21 mouse cellular contexts compared by ENCODE assay signal in genomic region chr10:34091888-34092287, GRCm38 (mm10). TPM values are rescaled to one million over a fixed set of nuclear protein-coding genes. Genes with fewer than 3 reads are reported as not detected.
DNase-seq lines count a peak whose midpoint lies in the region; ATAC-seq and TF ChIP-seq lines count a peak whose summit lies in the region.
"Had no signal": no experiment of that assay in that cellular context is flagged by ENCODE, and none has a peak within 500 bp of the region (broad histone marks: within the 10 kb centered on the region; RNA-seq: fewer than 3 reads in every experiment).

No protein-coding gene starts in this region.

- DNase-seq in forebrain, embryonic 11.5 days (ENCODE audit: low spot score), result no peak
- DNase-seq in 3T3-L1 (ENCODE audit: low read depth, low spot score), result peak; percentile 34
- peak; percentile 68 to 81 for DNase-seq in frontal cortex, adult 2 months (ENCODE audit: extremely low spot score in 1 of 2, low spot score in 1 of 2)
- DNase-seq in left cerebral cortex, adult 8-10 months (ENCODE audit: low spot score in 2 of 2), result peak; percentile 8 to 73
- no peak for DNase-seq in lung, postnatal 0 days (ENCODE audit: low spot score)
- no peak for DNase-seq in cerebellum, postnatal 14 days
- DNase-seq: B cell, adult 2 months; heart, adult 2 months; heart, postnatal 36 days; kidney, postnatal 25 days had no signal

- no peaks in the 10 kb centered on the region for H3K27me3 ChIP-seq in forebrain, embryonic 16.5 days (replicated peaks; ENCODE audit: control insufficient read depth, insufficient read depth, low read length)
- no peaks in the 10 kb centered on the region for H3K27me3 ChIP-seq in forebrain, embryonic 11.5 days (ENCODE audit: control insufficient read depth, insufficient read depth, low read length)
- no peaks in the 10 kb centered on the region for H3K27me3 ChIP-seq in lung, postnatal 0 days (replicated peaks; ENCODE audit: insufficient read depth, low read length)
- H3K27me3 ChIP-seq: forebrain, embryonic 12.5 days; midbrain, embryonic 13.5 days; neural tube, embryonic 15.5 days had no signal

- no peak overlapping the region for H3K4me2 ChIP-seq in forebrain, embryonic 16.5 days (ENCODE audit: low read length)
- H3K4me2 ChIP-seq in forebrain, embryonic 11.5 days (ENCODE audit: low read depth, low read length, severe bottlenecking), result no peak overlapping the region
- H3K4me2 ChIP-seq in lung, postnatal 0 days (replicated peaks; ENCODE audit: low read depth, low read length), result no peak overlapping the region
- H3K4me2 ChIP-seq: forebrain, embryonic 12.5 days; midbrain, embryonic 13.5 days; neural tube, embryonic 15.5 days had no signal

- no peak overlapping the region for H3K27ac ChIP-seq in forebrain, embryonic 16.5 days (ENCODE audit: low read length)
- H3K27ac ChIP-seq in forebrain, embryonic 11.5 days (ENCODE audit: low read depth, low read length), result no peak overlapping the region
- no peak overlapping the region for H3K27ac ChIP-seq in lung, postnatal 0 days (ENCODE audit: low read length)
- H3K27ac ChIP-seq: embryonic facial prominence, embryonic 10.5 days; forebrain, embryonic 12.5 days; heart, adult 2 months; midbrain, embryonic 13.5 days; neural tube, embryonic 15.5 days had no signal

- no peak for TF ChIP-seq EP300 in lung, postnatal 0 days (IDR thresholded peaks at IDR 0.05)

- peak; percentile 63; the same call in 1 of the 2 replicates for ATAC-seq in forebrain, embryonic 16.5 days
- no peak for ATAC-seq in forebrain, embryonic 11.5 days (replicated peaks; ENCODE audit: low FRiP score)
- no peak for ATAC-seq in granulocyte monocyte progenitor cell, adult 5-6 weeks (replicated peaks; ENCODE audit: poor library complexity, severe bottlenecking)
- ATAC-seq in lung, postnatal 0 days, result no peak
- ATAC-seq: intestine, embryonic 16.5 days; midbrain, embryonic 13.5 days had no signal

- no peaks in the 10 kb centered on the region for H3K9me3 ChIP-seq in forebrain, embryonic 16.5 days (ENCODE audit: control insufficient read depth, low read length)
- H3K9me3 ChIP-seq in forebrain, embryonic 11.5 days (ENCODE audit: control insufficient read depth, low read length), result no peaks in the 10 kb centered on the region
- H3K9me3 ChIP-seq in lung, postnatal 0 days (ENCODE audit: low read length), result no peaks in the 10 kb centered on the region
- H3K9me3 ChIP-seq: embryonic facial prominence, embryonic 10.5 days; forebrain, embryonic 12.5 days; G1E; midbrain, embryonic 13.5 days; neural tube, embryonic 15.5 days had no signal

- 77% methylated on average over 5 of the region's 5 CpGs for WGBS in forebrain, embryonic 16.5 days
- 85% methylated on average over 5 of the region's 5 CpGs for WGBS in forebrain, embryonic 11.5 days
- WGBS in lung, postnatal 0 days, result 58% methylated on average over 5 of the region's 5 CpGs

- no peaks in the 10 kb centered on the region for H3K36me3 ChIP-seq in forebrain, embryonic 16.5 days (ENCODE audit: control insufficient read depth, insufficient read depth)
- no peaks in the 10 kb centered on the region for H3K36me3 ChIP-seq in forebrain, embryonic 11.5 days (ENCODE audit: control insufficient read depth, insufficient read depth, low read length)
- H3K36me3 ChIP-seq in lung, postnatal 0 days (ENCODE audit: insufficient read depth, low read length), result no peaks in the 10 kb centered on the region
- H3K36me3 ChIP-seq: embryonic facial prominence, embryonic 10.5 days; forebrain, embryonic 12.5 days; G1E; midbrain, embryonic 13.5 days; neural tube, embryonic 15.5 days had no signal

- TF ChIP-seq CTCF in lung, postnatal 0 days (IDR thresholded peaks at IDR 0.05), result no peak

- H3K9ac ChIP-seq in forebrain, embryonic 16.5 days (replicated peaks; ENCODE audit: low read depth, low read length), result no peak overlapping the region
- H3K9ac ChIP-seq in forebrain, embryonic 11.5 days (ENCODE audit: low read length), result no peak overlapping the region
- no peak overlapping the region for H3K9ac ChIP-seq in lung, postnatal 0 days (replicated peaks; ENCODE audit: low read depth)
- H3K9ac ChIP-seq: forebrain, embryonic 12.5 days; midbrain, embryonic 13.5 days; neural tube, embryonic 15.5 days had no signal

- no peaks in the 10 kb centered on the region for H3K4me1 ChIP-seq in forebrain, embryonic 16.5 days (replicated peaks; ENCODE audit: control insufficient read depth, insufficient read depth, low read length)
- no peaks in the 10 kb centered on the region for H3K4me1 ChIP-seq in forebrain, embryonic 11.5 days (replicated peaks; ENCODE audit: control insufficient read depth, insufficient read depth, low read length)
- H3K4me1 ChIP-seq in lung, postnatal 0 days (ENCODE audit: insufficient read depth, low read depth, low read length), result no peaks in the 10 kb centered on the region; the same call in 1 of the 2 replicates
- H3K4me1 ChIP-seq: forebrain, embryonic 12.5 days; midbrain, embryonic 13.5 days had no signal

- H3K4me3 ChIP-seq in forebrain, embryonic 16.5 days (replicated peaks; ENCODE audit: low read length), result no peak overlapping the region
- no peak overlapping the region for H3K4me3 ChIP-seq in forebrain, embryonic 11.5 days (ENCODE audit: low read depth, low read length)
- no peak overlapping the region for H3K4me3 ChIP-seq in lung, postnatal 0 days (ENCODE audit: low read depth, low read length)
- H3K4me3 ChIP-seq: embryonic facial prominence, embryonic 10.5 days; forebrain, embryonic 12.5 days; heart, adult 2 months; midbrain, embryonic 13.5 days; neural tube, embryonic 15.5 days had no signal

RNA-seq across cellular contexts. Expression of gene Calhm5, which starts 4.4 kb away (rescaled TPM):
- 0.45 and 0.51 TPM in 2 replicates for polyA plus RNA-seq in forebrain, embryonic 16.5 days (2015; fragmentation: Nextera tagmentation; extraction: Ambion mirVana)
- 0.20 and 0.32 TPM in 2 replicates for polyA plus RNA-seq in forebrain, embryonic 11.5 days (2014; fragmentation: Nextera tagmentation; extraction: Ambion mirVana)
- 1.4 and 1.8 TPM in 2 replicates for polyA plus RNA-seq in frontal cortex, adult 2 months (2012; rRNA removed)
- 1 to 10 TPM; 1.8 to 2.8 (median 2.2) TPM for total RNA-seq in left cerebral cortex, adult 8-10 months (2022)
- total RNA-seq in granulocyte monocyte progenitor cell, adult 5-6 weeks (2014; fragmentation: Nextera tagmentation), result not detected in 2 replicates
- not detected in 2 replicates for total RNA-seq in granulocyte monocyte progenitor cell, adult 5-6 weeks (2017)
- polyA plus RNA-seq in lung, postnatal 0 days (2015; fragmentation: Nextera tagmentation; extraction: Ambion mirVana), result 1.2 and 1.3 TPM in 2 replicates
- polyA plus RNA-seq: G1E had no signal

RNA-seq across cellular contexts. Expression of gene Calhm6, which starts 35.9 kb away (rescaled TPM):
- 0.19 and 0.22 TPM in 2 replicates for polyA plus RNA-seq in forebrain, embryonic 16.5 days (2015; fragmentation: Nextera tagmentation; extraction: Ambion mirVana)
- polyA plus RNA-seq in forebrain, embryonic 11.5 days (2014; fragmentation: Nextera tagmentation; extraction: Ambion mirVana), result 0.33 and 0.69 TPM in 2 replicates
- polyA plus RNA-seq in frontal cortex, adult 2 months (2012; rRNA removed), result 0.44 and 0.50 TPM in 2 replicates
- total RNA-seq in left cerebral cortex, adult 8-10 months (2022), result under 1 TPM; 0.34 to 0.84 (median 0.71) TPM
- total RNA-seq in granulocyte monocyte progenitor cell, adult 5-6 weeks (2014; fragmentation: Nextera tagmentation), result 3.2 and 6.1 TPM in 2 replicates
- 3.0 and 4.4 TPM in 2 replicates for total RNA-seq in granulocyte monocyte progenitor cell, adult 5-6 weeks (2017)
- polyA plus RNA-seq in lung, postnatal 0 days (2015; fragmentation: Nextera tagmentation; extraction: Ambion mirVana), result 1.1 TPM in 2 replicates
- total RNA-seq: heart, postnatal 36 days had no signal
- polyA plus RNA-seq: G1E; testis, adult 2 months had no signal

RNA-seq across cellular contexts. Expression of gene Calhm4, which starts 47.8 kb away (rescaled TPM):
- polyA plus RNA-seq in forebrain, embryonic 16.5 days (2015; fragmentation: Nextera tagmentation; extraction: Ambion mirVana), result 0.06 TPM in 1 of 2 replicates, not detected in the other
- polyA plus RNA-seq in forebrain, embryonic 11.5 days (2014; fragmentation: Nextera tagmentation; extraction: Ambion mirVana), result not detected in 2 replicates
- polyA plus RNA-seq in frontal cortex, adult 2 months (2012; rRNA removed), result not detected in 2 replicates
- not detected for total RNA-seq in left cerebral cortex, adult 8-10 months (2022)
- not detected in 2 replicates for total RNA-seq in granulocyte monocyte progenitor cell, adult 5-6 weeks (2014; fragmentation: Nextera tagmentation)
- not detected in 2 replicates for total RNA-seq in granulocyte monocyte progenitor cell, adult 5-6 weeks (2017)
- polyA plus RNA-seq in lung, postnatal 0 days (2015; fragmentation: Nextera tagmentation; extraction: Ambion mirVana), result not detected in 2 replicates
- total RNA-seq: heart, adult 2 months; heart, postnatal 36 days; liver, adult 2 months had no signal
- polyA plus RNA-seq: embryonic facial prominence, embryonic 10.5 days; forebrain, embryonic 12.5 days; G1E; heart, adult 2 months; intestine, embryonic 16.5 days; liver, adult 2 months; lung, embryonic 16.5 days; midbrain, embryonic 13.5 days; neural tube, embryonic 15.5 days; testis, adult 2 months had no signal

RNA-seq across cellular contexts. Expression of gene Trappc3l, which starts 54.5 kb away (rescaled TPM):
- polyA plus RNA-seq in forebrain, embryonic 16.5 days (2015; fragmentation: Nextera tagmentation; extraction: Ambion mirVana), result not detected in 2 replicates
- polyA plus RNA-seq in forebrain, embryonic 11.5 days (2014; fragmentation: Nextera tagmentation; extraction: Ambion mirVana), result not detected in 2 replicates
- polyA plus RNA-seq in frontal cortex, adult 2 months (2012; rRNA removed), result not detected in 2 replicates
- total RNA-seq in left cerebral cortex, adult 8-10 months (2022), result under 1 TPM in 3 of 4 experiments, not detected in 1; 0.34 to 0.71 (median 0.53) TPM
- total RNA-seq in granulocyte monocyte progenitor cell, adult 5-6 weeks (2014; fragmentation: Nextera tagmentation), result not detected in 2 replicates
- total RNA-seq in granulocyte monocyte progenitor cell, adult 5-6 weeks (2017), result not detected in 2 replicates
- not detected in 2 replicates for polyA plus RNA-seq in lung, postnatal 0 days (2015; fragmentation: Nextera tagmentation; extraction: Ambion mirVana)
- total RNA-seq: G1E; heart, adult 2 months; heart, postnatal 36 days; liver, adult 2 months had no signal
- polyA plus RNA-seq: embryonic facial prominence, embryonic 10.5 days; forebrain, embryonic 12.5 days; G1E; heart, adult 2 months; intestine, embryonic 16.5 days; liver, adult 2 months; lung, embryonic 16.5 days; midbrain, embryonic 13.5 days; testis, adult 2 months had no signal

Comparison
In these comparisons a context has a peak if more than half of its experiments do, and no peak if none do; other contexts are left out.
1. DNase-seq: peak in 3T3-L1 (single experiment), frontal cortex, adult 2 months (2 of 2) and left cerebral cortex, adult 8-10 months (2 of 2); none in forebrain, embryonic 11.5 days (single experiment), lung, postnatal 0 days (single experiment) and cerebellum, postnatal 14 days (0 of 2).